Mouse (Mus musculus): ENCODE measurements around the gene Dhx16. TPM values are rescaled to one million over a fixed set of nuclear protein-coding genes. Genes with fewer than 3 reads are reported as not detected.
A peak's percentile ranks its signal among the peaks of the same experiment; 100 is the strongest.

The Dhx16 gene
- polyA plus RNA-seq, 1 experiment from 2014 or later: 43.3 TPM

GRCm38 (mm10) chr17:35864832-35865353, 14.7 kb upstream of the Dhx16 start:
- Histone ChIP-seq H3K27ac (peak overlapping the region; percentile 95), H3K9me3 (no peaks in the 10 kb centered on the region), H3K9ac (peak overlapping the region; percentile 92), H3K4me1 (peaks cover 49% of the 10 kb centered on the region), H3K36me3 (no peaks in the 10 kb centered on the region; the same call in 1 of the 2 replicates), H3K4me2 (replicated peaks) (peak overlapping the region; percentile 100), H3K27me3 (replicated peaks) (no peaks in the 10 kb centered on the region), H3K4me3 (peak overlapping the region; percentile 61)
- 24% methylated on average over 10 of the region's 10 CpGs for WGBS
- ATAC-seq (ENCODE audit: low FRiP score, low read depth): no peak

GRCm38 (mm10) chr17:35865481-35866280, 13.9 kb upstream of the Dhx16 start, which contains the start of gene Ppp1r18:
Ppp1r18 (plus strand) TSS chr17:35865593.
- no peaks in the 10 kb centered on the region for H3K27me3 ChIP-seq (replicated peaks)
- peak within 1 kb of the TSS; percentile 95 for H3K27ac ChIP-seq
- peak within 1 kb of the TSS; percentile 92 for H3K9ac ChIP-seq
- no peaks in the 10 kb centered on the region for H3K9me3 ChIP-seq
- peak within 1 kb of the TSS; percentile 61 for H3K4me3 ChIP-seq
- peaks cover 54% of the 10 kb centered on the region for H3K4me1 ChIP-seq
- H3K4me2 ChIP-seq (replicated peaks): peak within 1 kb of the TSS; percentile 100
- WGBS: under 1% methylated on average over 47 of the region's 48 CpGs
- H3K36me3 ChIP-seq: peaks cover 7% of the 10 kb centered on the region
- peak; percentile 64 for ATAC-seq (ENCODE audit: low FRiP score, low read depth)

- H3K4me2 ChIP-seq (replicated peaks): peak overlapping the region; percentile 100
- under 1% methylated on average over 38 of the region's 38 CpGs for WGBS
- peaks cover 55% of the 10 kb centered on the region for H3K4me1 ChIP-seq
- H3K27me3 ChIP-seq (replicated peaks): no peaks in the 10 kb centered on the region
- peak; percentile 49 for ATAC-seq (ENCODE audit: low FRiP score, low read depth)
- H3K9ac ChIP-seq: peak overlapping the region; percentile 92
- peaks cover 14% of the 10 kb centered on the region for H3K36me3 ChIP-seq
- H3K27ac ChIP-seq: peak overlapping the region; percentile 95
- H3K4me3 ChIP-seq: peak overlapping the region; percentile 61
- peaks cover 6% of the 10 kb centered on the region for H3K9me3 ChIP-seq
Observed at GRCm38 (mm10) chr17:35866281-35866831, 13.3 kb upstream of the Dhx16 start.

- H3K4me3 ChIP-seq: peak overlapping the region; percentile 61
- 9% methylated on average over 26 of the region's 26 CpGs for WGBS
- peak overlapping the region; percentile 92 for H3K9ac ChIP-seq
- peaks cover 20% of the 10 kb centered on the region for H3K36me3 ChIP-seq
- peaks cover 55% of the 10 kb centered on the region for H3K4me1 ChIP-seq
- H3K27ac ChIP-seq: peak overlapping the region; percentile 95
- no peaks in the 10 kb centered on the region for H3K27me3 ChIP-seq (replicated peaks)
- no peak for ATAC-seq (ENCODE audit: low FRiP score, low read depth)
- H3K9me3 ChIP-seq: peaks cover 6% of the 10 kb centered on the region
- peak overlapping the region; percentile 100 for H3K4me2 ChIP-seq (replicated peaks)
Observed at GRCm38 (mm10) chr17:35866911-35867890, 12.4 kb upstream of the Dhx16 start.

GRCm38 (mm10) chr17:35868165-35868820, 11.3 kb upstream of the Dhx16 start:
- peak overlapping the region; percentile 61 for H3K4me3 ChIP-seq
- peaks cover 63% of the 10 kb centered on the region for H3K4me1 ChIP-seq
- H3K9me3 ChIP-seq: peaks cover 6% of the 10 kb centered on the region
- WGBS: 49% methylated on average over 17 of the region's 17 CpGs
- H3K9ac ChIP-seq: peak overlapping the region; percentile 92
- ATAC-seq (ENCODE audit: low FRiP score, low read depth): no peak
- peaks cover 27% of the 10 kb centered on the region for H3K36me3 ChIP-seq
- no peaks in the 10 kb centered on the region for H3K27me3 ChIP-seq (replicated peaks)
- no peak overlapping the region; the same call in 1 of the 2 replicates for H3K27ac ChIP-seq
- peak overlapping the region; percentile 100 for H3K4me2 ChIP-seq (replicated peaks)

GRCm38 (mm10) chr17:35868961-35869345, 10.7 kb upstream of the Dhx16 start:
- Histone ChIP-seq H3K36me3 (peaks cover 28% of the 10 kb centered on the region), H3K4me1 (peaks cover 67% of the 10 kb centered on the region), H3K9ac (peak overlapping the region; percentile 92), H3K9me3 (peaks cover 6% of the 10 kb centered on the region), H3K27me3 (replicated peaks) (no peaks in the 10 kb centered on the region), H3K4me3 (peak overlapping the region; percentile 61), H3K4me2 (replicated peaks) (peak overlapping the region; percentile 100), H3K27ac (no peak overlapping the region; the same call in 1 of the 2 replicates)
- ATAC-seq (ENCODE audit: low FRiP score, low read depth): no peak
- WGBS: 8% methylated on average over 7 of the region's 7 CpGs

- peak overlapping the region; percentile 61 for H3K4me3 ChIP-seq
- peak overlapping the region; percentile 100 for H3K4me2 ChIP-seq (replicated peaks)
- peak overlapping the region; percentile 92 for H3K9ac ChIP-seq
- peaks cover 33% of the 10 kb centered on the region for H3K36me3 ChIP-seq
- no peak for ATAC-seq (ENCODE audit: low FRiP score, low read depth)
- H3K27me3 ChIP-seq (replicated peaks): no peaks in the 10 kb centered on the region
- H3K27ac ChIP-seq: no peak overlapping the region
- peaks cover 67% of the 10 kb centered on the region for H3K4me1 ChIP-seq
- 4% methylated on average over 7 of the region's 7 CpGs for WGBS
- H3K9me3 ChIP-seq: peaks cover 6% of the 10 kb centered on the region
Observed at GRCm38 (mm10) chr17:35869346-35870067, 10.1 kb upstream of the Dhx16 start.

GRCm38 (mm10) chr17:35870151-35870883, 9.3 kb upstream of the Dhx16 start:
- Histone ChIP-seq H3K4me2 (replicated peaks) (peak overlapping the region; percentile 100), H3K4me3 (peak overlapping the region; percentile 61), H3K9me3 (peaks cover 6% of the 10 kb centered on the region), H3K27me3 (replicated peaks) (no peaks in the 10 kb centered on the region), H3K9ac (peak overlapping the region; percentile 92), H3K4me1 (peaks cover 59% of the 10 kb centered on the region), H3K36me3 (peaks cover 41% of the 10 kb centered on the region), H3K27ac (no peak overlapping the region)
- WGBS: 74% methylated on average over 9 of the region's 9 CpGs
- ATAC-seq (ENCODE audit: low FRiP score, low read depth): no peak

GRCm38 (mm10) chr17:35870884-35871696, 8.5 kb upstream of the Dhx16 start:
- H3K27ac ChIP-seq: no peak overlapping the region
- H3K4me1 ChIP-seq: peaks cover 57% of the 10 kb centered on the region
- no peak overlapping the region; the same call in 1 of the 2 replicates for H3K9ac ChIP-seq
- peaks cover 47% of the 10 kb centered on the region for H3K36me3 ChIP-seq
- peak overlapping the region; percentile 61 for H3K4me3 ChIP-seq
- no peak for ATAC-seq (ENCODE audit: low FRiP score, low read depth)
- peak overlapping the region; percentile 100 for H3K4me2 ChIP-seq (replicated peaks)
- peaks cover 6% of the 10 kb centered on the region for H3K9me3 ChIP-seq
- no peaks in the 10 kb centered on the region for H3K27me3 ChIP-seq (replicated peaks)
- 85% methylated on average over 8 of the region's 8 CpGs for WGBS
